Mouse (Mus musculus) neural tube, embryonic 15.5 days (tissue): ENCODE results near the gene Tekt5. TPM values are rescaled to one million over a fixed set of nuclear protein-coding genes. Genes with fewer than 3 reads are reported as not detected.

Experiments used
- ATAC-seq: fragments of 200-750 bp; cut with Nextera tagmentation; 2 replicates; pipeline ENCODE4 v1.8.0; 2017; ENCODE audit warnings: mild to moderate bottlenecking, moderate TSS enrichment, moderate library complexity; ENCODE audit not compliant: low FRiP score
- H3K27ac ChIP-seq: fragments of 300-500 bp; sonication (generic); replicated peaks from 2 replicates; pipeline ENCODE4 v1.5.1; 2015; ENCODE audit warnings: mild to moderate bottlenecking, inconsistent platforms
- H3K27me3 ChIP-seq: fragments of 300-500 bp; sonication (generic); replicated peaks from 2 replicates; pipeline ENCODE4 v1.6.1; 2015; ENCODE audit warnings: inconsistent platforms
- H3K36me3 ChIP-seq: fragments of 300-500 bp; sonication (generic); 2 replicates; pipeline ENCODE4 v1.6.1; 2015; ENCODE audit warnings: inconsistent platforms
- H3K4me1 ChIP-seq: fragments of 300-500 bp; sonication (generic); 2 replicates; pipeline ENCODE4 v1.6.1; 2015; ENCODE audit warnings: inconsistent platforms
- H3K4me2 ChIP-seq: fragments of 300-500 bp; sonication (generic); 2 replicates; pipeline ENCODE4 v1.6.1; 2015; ENCODE audit warnings: inconsistent platforms, mild to moderate bottlenecking, moderate library complexity
- H3K4me3 ChIP-seq: fragments of 300-500 bp; sonication (generic); replicated peaks from 2 replicates; pipeline ENCODE4 v1.5.1; 2015; ENCODE audit warnings: mild to moderate bottlenecking, inconsistent platforms
- H3K9ac ChIP-seq: fragments of 300-500 bp; sonication (generic); replicated peaks from 2 replicates; pipeline ENCODE4 v1.6.1; 2015; ENCODE audit warnings: mild to moderate bottlenecking, inconsistent platforms
- H3K9me3 ChIP-seq: fragments of 300-500 bp; sonication (generic); replicated peaks from 2 replicates; pipeline ENCODE4 v1.6.1; 2016; ENCODE audit warnings: inconsistent platforms
- WGBS: fragments of 180-500 bp; shearing (Covaris S2); methylation state at CpG from one replicate; pipeline ENCODE4 v1.1.7; 2015; ENCODE audit warnings: mixed read lengths; 5-methylcytosine and 5-hydroxymethylcytosine counted together
- polyA plus RNA-seq: library from polyadenylated mRNA; unstranded; fragments of >200 nt; fragmentation: Nextera tagmentation; extraction: Ambion mirVana; gene quantifications from 2 replicates; pipeline ENCODE4 v1.2.1, GENCODE M21; 2015

Tekt5 gene
- polyA plus RNA-seq, 1 experiment from 2014 or later = 25.6 TPM

DNA sequence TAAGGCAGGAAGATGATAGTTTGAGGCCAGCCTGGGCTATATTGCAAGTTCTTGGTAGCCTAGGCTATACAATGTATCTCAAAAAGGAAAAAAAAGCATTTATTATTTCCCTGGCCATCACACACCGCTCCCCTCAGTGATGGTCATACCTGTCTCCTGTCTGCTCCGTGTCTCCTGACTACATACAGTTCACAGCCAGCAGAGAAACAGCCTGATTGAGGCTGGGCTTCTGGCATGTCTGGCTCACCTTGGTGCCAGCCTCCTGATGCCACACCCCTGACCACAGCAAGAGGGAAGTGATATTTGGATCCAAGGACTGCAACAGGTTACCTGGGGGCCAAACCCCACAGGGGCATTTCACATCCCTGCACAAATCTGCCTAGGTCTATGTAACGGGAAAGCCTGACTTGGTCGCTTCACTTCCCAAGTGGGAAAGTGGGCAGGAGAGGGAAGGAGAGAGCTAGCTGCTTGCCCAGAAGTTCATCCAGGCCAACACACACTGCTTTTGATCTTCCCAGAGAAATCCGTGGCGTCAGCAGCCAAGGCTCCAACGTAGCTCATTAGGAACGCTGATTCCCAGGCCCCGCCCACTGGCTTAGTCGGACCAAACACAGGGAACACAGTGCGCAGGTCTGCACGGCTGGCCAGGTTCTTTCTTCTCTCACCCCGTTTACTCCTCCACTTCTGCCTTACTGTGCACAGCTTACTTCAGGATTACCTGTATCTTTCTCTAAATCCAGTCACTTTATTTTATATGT, 20.9 kb downstream of the Tekt5 start:
- no peak overlapping the region for H3K27ac ChIP-seq
- H3K4me1 ChIP-seq = peaks cover 9% of the 10 kb centered on the region
- no peak overlapping the region for H3K9ac ChIP-seq
- H3K4me2 ChIP-seq = peak overlapping the region; percentile 52
- no peaks in the 10 kb centered on the region for H3K9me3 ChIP-seq
- no peaks in the 10 kb centered on the region for H3K36me3 ChIP-seq
- H3K27me3 ChIP-seq = no peaks in the 10 kb centered on the region
- H3K4me3 ChIP-seq = peak overlapping the region; percentile 19; the same call in 1 of the 2 replicates
- 31% methylated on average over 13 of the region's 13 CpGs for WGBS
- peak; percentile 56 for ATAC-seq

DNA sequence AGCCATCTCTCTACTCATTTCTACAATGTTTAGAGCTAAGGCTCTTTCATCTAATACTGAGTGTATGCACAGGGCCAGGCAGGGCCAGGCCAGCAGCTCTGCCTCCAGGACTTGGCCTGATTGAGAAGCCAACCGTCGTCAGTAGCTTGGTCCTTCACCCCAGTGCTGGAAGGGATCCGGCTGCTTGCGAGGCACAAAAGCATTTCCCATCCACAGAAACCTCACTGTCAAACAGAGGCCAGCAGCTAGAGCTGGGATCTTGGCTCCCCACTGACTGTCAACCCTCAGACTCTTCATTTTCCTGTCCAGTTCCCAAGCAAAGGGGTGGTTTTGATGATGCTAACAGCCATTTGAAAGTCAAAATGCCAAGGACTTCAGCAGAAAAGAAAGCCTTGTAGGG, 22.9 kb downstream of the Tekt5 start:
- Histone ChIP-seq H3K4me2 (no peak overlapping the region), H3K4me3 (no peak overlapping the region), H3K27ac (no peak overlapping the region), H3K9ac (no peak overlapping the region), H3K9me3 (no peaks in the 10 kb centered on the region), H3K27me3 (no peaks in the 10 kb centered on the region), H3K36me3 (no peaks in the 10 kb centered on the region), H3K4me1 (peaks cover 9% of the 10 kb centered on the region)
- ATAC-seq = no peak
- 83% methylated on average over 4 of the region's 4 CpGs for WGBS

- no peaks in the 10 kb centered on the region for H3K36me3 ChIP-seq
- ATAC-seq = peak; percentile 32
- peak overlapping the region; percentile 58; the same call in 1 of the 2 replicates for H3K27ac ChIP-seq
- no peaks in the 10 kb centered on the region for H3K27me3 ChIP-seq
- no peak overlapping the region for H3K9ac ChIP-seq
- H3K4me3 ChIP-seq = no peak overlapping the region
- no peaks in the 10 kb centered on the region for H3K9me3 ChIP-seq
- H3K4me2 ChIP-seq = no peak overlapping the region
- 61% methylated on average over 1 of the region's 1 CpGs for WGBS
- H3K4me1 ChIP-seq = peaks cover 5% of the 10 kb centered on the region
Observed at GRCm38 (mm10) chr16:10369996-10370395, 25.3 kb downstream of the Tekt5 start.

DNA sequence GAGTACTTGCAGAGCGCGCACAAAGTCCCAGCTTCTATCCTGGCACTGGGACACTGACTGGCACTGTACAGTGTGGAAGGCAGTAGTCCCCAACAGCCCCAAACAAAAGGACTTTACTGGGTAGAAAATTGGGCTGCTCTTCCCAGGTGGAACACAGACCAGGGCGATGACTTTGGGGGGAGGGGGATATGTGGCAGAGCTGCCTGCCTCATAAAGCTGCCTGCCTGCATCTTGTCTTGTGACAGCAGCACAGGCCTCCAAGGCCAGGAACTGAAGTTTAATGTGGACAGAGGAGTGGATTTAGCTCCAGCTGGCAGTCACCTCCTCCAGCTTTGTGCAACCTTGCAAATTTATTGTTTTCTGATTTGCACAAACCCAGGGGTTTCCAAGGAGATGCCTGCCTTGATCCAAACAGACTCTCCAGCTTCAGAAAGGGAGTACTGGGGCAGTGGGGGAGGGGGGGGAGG, 25.8 kb downstream of the Tekt5 start:
- H3K9ac ChIP-seq = no peak overlapping the region
- no peaks in the 10 kb centered on the region for H3K9me3 ChIP-seq
- H3K4me3 ChIP-seq = no peak overlapping the region
- 50% methylated on average over 3 of the region's 3 CpGs for WGBS
- H3K4me2 ChIP-seq = no peak overlapping the region
- no peaks in the 10 kb centered on the region for H3K36me3 ChIP-seq
- peak; percentile 81 for ATAC-seq
- peaks cover 3% of the 10 kb centered on the region for H3K4me1 ChIP-seq
- peak overlapping the region; percentile 55 for H3K27ac ChIP-seq
- H3K27me3 ChIP-seq = no peaks in the 10 kb centered on the region

DNA sequence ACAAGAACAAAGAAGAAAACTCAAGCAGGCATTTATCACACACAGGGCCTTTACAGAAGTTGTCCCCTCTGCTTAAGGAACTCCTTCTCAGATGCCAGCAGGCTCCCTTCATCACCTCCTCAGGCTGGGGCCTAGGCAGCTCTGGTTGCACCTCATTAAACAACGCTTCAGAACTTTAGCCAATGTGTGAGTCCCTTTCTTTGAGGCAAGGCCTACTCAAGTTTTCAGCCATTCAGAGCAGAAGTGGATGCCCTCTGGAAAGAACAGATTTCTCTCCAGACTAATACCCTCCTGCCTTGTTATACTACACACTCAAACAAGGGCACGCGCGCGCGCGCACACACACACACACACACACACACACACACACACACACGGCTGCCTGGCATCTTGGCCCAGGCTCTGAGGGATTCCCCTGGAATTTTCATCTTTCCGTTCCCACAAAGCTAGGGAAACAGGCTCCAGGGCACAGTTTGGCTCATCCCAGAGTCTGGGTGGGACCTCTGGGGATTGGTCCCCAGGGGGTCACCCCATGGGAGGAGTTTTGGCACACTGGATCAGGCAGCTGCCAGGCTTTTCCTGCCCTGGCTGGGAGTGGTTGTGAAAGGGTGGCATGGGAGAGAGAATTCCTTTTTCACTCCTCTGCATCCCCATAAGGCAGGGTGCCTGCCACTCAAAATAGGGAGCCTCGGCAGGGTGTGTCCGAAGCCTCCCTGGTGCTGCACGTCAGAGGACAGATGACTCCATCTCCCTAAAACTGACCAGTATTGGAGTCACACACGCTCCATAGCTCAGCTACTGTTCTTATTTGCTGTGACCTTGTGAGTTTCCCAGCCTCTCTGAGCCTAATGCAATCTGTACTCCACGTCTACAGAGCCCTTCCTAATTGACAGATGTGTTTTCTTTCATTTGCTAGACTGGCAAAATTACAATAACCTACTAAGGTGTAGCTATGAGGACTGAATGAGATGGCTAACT, 28.8 kb downstream of the Tekt5 start:
- Histone ChIP-seq H3K9me3 (no peaks in the 10 kb centered on the region), H3K4me3 (no peak overlapping the region), H3K36me3 (no peaks in the 10 kb centered on the region), H3K4me1 (no peaks in the 10 kb centered on the region), H3K9ac (no peak overlapping the region), H3K4me2 (no peak overlapping the region), H3K27ac (peak overlapping the region; percentile 42), H3K27me3 (no peaks in the 10 kb centered on the region)
- 75% methylated on average over 14 of the region's 14 CpGs for WGBS
- ATAC-seq = peak; percentile 67

DNA sequence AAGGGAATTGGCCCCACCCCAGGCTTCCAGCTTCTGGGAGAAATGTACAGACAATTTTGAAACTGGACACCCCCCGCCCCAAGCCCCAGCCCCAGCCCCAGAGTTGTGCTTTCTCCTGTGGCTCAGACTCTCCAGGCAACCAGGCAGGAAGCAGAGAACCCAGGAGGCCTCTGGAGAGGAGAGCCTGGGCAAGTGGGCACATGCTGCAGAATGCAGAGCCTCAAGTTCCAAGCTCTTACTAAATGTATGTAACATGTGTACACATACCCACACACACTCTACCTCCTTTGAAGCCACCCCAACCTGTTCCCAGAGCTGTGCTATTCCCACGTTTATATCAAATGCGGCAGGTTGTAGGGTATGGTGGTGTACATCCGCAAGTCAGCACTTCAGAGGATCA, 29.5 kb downstream of the Tekt5 start:
- Histone ChIP-seq H3K27ac (peak overlapping the region; percentile 42), H3K4me2 (no peak overlapping the region), H3K36me3 (no peaks in the 10 kb centered on the region), H3K4me1 (no peaks in the 10 kb centered on the region), H3K9ac (no peak overlapping the region), H3K27me3 (no peaks in the 10 kb centered on the region), H3K4me3 (no peak overlapping the region), H3K9me3 (no peaks in the 10 kb centered on the region)
- 82% methylated on average over 4 of the region's 4 CpGs for WGBS
- ATAC-seq = no peak

DNA sequence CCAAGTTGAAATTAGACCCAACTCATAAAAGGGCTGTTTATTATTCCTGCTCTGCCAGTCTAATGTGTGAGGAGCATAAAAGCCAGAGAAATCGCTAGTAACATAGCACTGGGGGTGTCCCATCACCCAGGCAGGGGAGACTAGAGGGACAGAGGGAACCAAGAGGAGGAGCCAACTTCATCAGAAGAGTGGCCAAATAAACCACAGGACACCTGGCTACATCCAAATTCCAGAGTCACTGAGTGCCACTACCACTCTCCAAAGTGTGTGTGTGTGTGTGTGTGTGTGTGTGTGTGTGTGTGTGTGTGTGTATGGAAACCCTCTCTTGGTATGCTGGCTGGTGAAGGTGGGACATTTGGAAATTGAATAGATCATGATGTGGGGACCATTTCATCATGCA, 32.2 kb downstream of the Tekt5 start:
- WGBS = 59% methylated on average over 1 of the region's 1 CpGs
- Histone ChIP-seq H3K4me1 (peaks cover 3% of the 10 kb centered on the region; the same call in 1 of the 2 replicates), H3K9me3 (no peaks in the 10 kb centered on the region), H3K4me3 (no peak overlapping the region), H3K4me2 (no peak overlapping the region), H3K27me3 (no peaks in the 10 kb centered on the region; the same call in 1 of the 2 replicates), H3K36me3 (no peaks in the 10 kb centered on the region), H3K27ac (no peak overlapping the region), H3K9ac (no peak overlapping the region)
- ATAC-seq = no peak

DNA sequence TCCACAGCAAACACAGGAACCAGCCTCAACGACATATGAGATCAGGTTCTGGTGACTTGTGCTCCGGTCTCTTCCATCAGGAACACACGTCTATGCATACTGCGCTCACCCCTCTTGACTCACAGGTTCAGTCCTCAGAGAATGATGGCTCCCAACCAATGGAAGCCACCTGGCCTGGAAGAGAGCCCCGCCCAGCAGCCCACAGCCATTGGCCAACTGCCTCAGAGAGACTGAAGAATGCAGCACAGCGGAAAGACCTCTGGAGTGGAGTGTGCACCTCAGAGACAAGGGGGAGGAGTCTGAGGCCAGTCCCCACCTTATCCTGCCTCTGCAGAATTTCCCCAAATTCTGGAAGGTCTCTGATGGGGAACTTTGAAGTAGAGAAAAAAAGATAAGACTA, 36.0 kb downstream of the Tekt5 start:
- ATAC-seq = no peak
- no peak overlapping the region for H3K4me3 ChIP-seq
- H3K36me3 ChIP-seq = no peaks in the 10 kb centered on the region
- no peak overlapping the region for H3K4me2 ChIP-seq
- H3K9me3 ChIP-seq = no peaks in the 10 kb centered on the region
- H3K27ac ChIP-seq = no peak overlapping the region
- H3K9ac ChIP-seq = no peak overlapping the region
- H3K4me1 ChIP-seq = peaks cover 7% of the 10 kb centered on the region; the same call in 1 of the 2 replicates
- 88% methylated on average over 6 of the region's 6 CpGs for WGBS
- H3K27me3 ChIP-seq = no peaks in the 10 kb centered on the region; the same call in 1 of the 2 replicates

DNA sequence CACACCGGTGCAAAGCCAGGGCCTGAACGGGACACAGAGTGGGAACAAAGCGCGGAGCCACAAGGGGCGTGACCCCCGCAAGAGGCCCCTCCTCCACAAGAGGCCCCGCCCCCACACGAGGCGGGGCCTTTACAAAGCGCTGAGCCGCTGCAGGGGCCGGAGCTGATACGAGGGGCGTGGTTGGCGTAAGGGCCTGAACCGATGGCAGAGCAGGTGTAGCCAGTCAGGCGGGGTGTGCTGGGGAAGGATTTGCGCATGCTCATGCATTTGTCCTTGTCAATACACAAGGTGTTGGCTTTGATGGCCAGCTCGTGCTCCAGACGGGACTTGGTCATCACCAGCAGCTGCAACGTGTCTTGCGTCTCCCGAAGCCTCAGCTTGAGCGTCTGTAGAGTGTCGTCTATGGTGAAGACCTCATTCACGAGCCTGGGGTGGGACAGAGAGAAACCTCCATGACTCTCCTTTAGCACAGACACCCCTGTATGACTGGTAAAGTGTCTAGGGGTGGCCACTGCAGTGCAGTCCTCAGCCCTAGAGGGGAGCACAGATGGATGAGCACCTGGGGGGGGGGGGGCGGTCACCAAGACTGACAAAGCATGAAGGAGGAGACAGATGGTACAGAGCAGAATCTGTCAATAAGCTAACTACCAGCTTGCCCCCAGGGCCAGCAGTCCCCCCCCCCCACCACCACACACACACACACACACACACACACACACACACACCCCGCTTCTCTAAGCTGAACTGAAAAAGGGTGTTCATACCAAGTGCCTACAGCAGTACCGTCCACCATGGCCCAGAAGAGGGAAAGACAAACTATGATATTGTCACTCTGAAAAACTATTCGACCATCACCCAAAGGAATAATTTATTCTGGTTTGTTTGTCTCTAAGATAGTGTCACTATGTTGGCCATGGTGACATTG, 37.0 kb downstream of the Tekt5 start:
- ATAC-seq = peak; percentile 93
- Histone ChIP-seq H3K27me3 (no peaks in the 10 kb centered on the region; the same call in 1 of the 2 replicates), H3K36me3 (no peaks in the 10 kb centered on the region), H3K9ac (0 out of 2 replicates have a peak overlapping the region, but pooled peaks have one; percentile 4), H3K4me2 (peak overlapping the region; percentile 54), H3K9me3 (no peaks in the 10 kb centered on the region), H3K27ac (no peak overlapping the region), H3K4me1 (peaks cover 7% of the 10 kb centered on the region; the same call in 1 of the 2 replicates), H3K4me3 (peak overlapping the region; percentile 29)
- WGBS = 15% methylated on average over 30 of the region's 30 CpGs

DNA sequence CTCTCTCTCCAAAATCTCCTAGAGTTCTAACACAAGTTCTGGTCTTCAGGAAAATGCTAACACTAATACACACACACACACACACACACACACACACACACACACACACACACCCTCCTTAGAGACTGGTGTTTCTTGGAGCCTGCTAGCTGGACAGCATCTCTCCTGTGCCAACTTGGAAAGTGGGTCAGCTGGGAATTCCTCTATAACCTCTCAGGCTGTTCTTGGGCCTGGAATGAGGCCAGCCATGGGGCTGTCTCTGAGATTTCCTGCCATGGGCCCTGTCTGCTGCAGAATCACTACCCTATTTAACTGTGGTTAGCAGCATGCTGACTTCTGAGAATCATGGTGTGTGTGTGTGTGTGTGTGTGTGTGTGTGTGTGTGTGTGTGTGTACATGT, 40.3 kb downstream of the Tekt5 start:
- Histone ChIP-seq H3K4me1 (peaks cover 7% of the 10 kb centered on the region; the same call in 1 of the 2 replicates), H3K4me2 (no peak overlapping the region), H3K27ac (0 out of 2 replicates have a peak overlapping the region, but pooled peaks have one; percentile 9), H3K9me3 (no peaks in the 10 kb centered on the region), H3K36me3 (no peaks in the 10 kb centered on the region), H3K9ac (no peak overlapping the region), H3K27me3 (no peaks in the 10 kb centered on the region), H3K4me3 (no peak overlapping the region)
- ATAC-seq = peak; percentile 37; the same call in 1 of the 2 replicates
